Mouse (Mus musculus) fibroblast of lung, adult 2 months (primary cell): Measurements from ENCODE around the gene Flna.

Experiments
- DNase-seq: peaks from one replicate; pipeline ENCODE4 v3.0.0-alpha.2; 2011; ENCODE audit warnings: low read depth

Gene Flna

DNA sequence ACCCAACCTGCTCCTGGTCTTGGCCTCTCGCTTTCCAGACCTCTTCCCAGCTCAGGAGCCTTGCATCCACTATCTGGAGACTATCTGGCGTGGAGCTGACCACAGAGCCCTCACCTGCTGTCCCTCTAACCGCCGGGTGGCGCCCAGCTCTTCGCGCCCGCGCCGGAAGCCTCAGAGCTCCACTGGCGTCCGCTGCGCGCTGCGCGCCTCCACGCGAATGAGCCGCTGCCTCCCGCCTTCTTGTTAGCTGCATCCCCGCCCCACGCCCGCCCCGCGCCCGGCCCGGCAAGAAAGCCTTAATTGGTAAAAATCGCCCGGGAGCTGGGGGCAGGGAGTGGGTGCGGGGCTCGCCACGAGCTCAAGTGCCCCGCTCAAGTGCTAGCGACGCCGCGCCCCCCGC lies at the start of gene Flna:
TSS of gene Flna (minus strand) at position 206 of the 400 bp plus-strand sequence.
- no peak for DNase-seq

DNA sequence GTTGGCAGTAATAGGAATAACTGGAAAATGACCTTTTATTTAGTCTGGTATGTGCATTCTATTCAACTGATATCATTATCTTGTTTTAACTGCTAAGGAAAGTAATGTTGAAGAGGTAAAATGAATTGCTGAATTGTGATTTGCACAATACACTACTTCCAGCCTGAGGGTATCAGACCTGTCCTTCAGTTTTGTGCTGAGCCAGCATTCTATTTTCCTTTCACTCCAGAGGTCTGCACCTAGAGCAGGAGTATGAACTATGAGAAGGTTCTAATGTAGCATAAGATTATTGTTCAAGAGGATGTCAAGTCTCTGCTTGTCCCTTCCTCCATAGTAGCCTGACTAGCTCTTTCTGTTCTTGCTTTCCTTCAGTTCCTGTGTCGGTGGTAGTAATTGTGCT lies 48.7 kb upstream of the Flna start:
- DNase-seq, result no peak

DNA sequence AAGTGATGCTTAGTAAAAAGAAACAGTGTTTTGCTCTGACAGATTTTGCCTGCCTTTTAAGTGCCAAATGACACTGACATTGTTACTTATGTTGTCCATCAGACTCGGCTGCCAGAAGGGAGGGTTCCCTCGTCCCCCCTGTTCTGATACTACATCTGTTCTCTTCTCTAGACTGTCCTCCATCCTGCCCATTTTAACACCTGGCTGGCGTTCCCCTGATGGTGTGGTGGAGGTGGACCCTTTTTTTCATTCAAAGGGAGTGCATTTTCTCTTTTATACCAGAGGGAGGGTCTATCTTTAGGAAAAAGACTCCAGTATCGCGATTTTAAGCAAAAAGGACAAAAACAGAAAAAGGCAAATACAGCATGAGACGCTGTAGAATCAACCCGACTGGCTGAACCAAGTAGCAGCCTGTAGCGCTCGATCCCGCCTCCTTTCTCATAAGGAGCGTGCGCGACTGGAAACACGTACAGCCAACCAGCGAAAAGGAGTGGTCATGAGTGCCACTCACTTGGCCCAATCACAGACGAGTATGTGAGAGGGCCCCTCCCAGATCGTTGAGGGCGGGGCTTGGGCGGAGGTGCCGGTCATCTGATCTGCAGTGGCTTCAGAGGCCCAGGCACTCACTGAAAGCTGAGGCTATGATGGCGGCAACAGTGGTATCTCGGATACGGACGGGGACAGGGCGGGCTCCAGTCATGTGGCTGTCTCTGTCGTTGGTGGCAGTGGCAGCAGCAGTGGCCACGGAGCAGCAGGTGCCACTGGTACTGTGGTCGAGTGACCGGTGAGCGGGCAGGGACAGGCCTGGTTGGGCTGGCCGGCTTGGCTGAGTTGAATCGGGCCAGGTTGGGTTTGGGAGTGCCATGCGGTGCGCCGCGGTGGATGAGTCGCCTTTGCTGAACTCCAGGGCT lies 47.2 kb upstream of the Flna start, which contains the start of gene Atp6ap1:
TSS of gene Atp6ap1 (plus strand) at position 560 of the 911 bp plus-strand sequence.
- DNase-seq, result peak; percentile 92

DNA sequence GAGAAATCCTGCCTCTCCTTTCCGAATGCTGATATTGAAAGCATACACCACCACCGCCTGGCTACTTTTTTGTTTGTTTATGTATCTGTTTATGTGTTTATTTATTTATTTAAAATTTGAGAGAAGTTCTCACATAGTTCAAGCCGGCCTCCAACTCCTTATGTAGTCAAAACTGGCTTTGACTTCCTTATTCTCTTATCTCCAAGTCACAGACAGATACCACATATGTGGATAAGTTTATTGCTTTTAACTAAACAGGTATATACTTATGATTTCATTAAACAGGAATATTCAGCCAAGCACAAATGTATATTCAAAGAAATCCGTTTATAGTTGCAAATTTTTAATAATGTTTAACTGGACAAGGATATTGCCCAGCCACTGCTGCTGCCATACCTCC lies 43.8 kb upstream of the Flna start:
- DNase-seq, result no peak

DNA sequence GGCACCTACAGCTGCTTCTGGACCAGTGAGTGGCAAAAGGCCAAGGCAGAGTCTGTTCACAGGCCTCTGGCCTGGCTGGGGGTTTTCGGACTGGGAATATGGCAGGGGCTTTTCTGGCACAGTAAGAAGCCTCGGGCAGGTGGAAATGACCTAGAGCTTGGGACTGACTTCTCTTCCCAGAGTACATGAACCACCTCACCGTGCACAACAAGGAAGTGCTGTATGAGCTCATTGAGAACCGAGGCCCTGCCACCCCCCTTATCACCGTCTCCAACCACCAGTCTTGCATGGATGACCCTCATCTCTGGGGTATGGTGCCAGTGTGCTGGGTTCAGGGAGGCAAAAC lies 33.4 kb upstream of the Flna start:
- no peak for DNase-seq

DNA sequence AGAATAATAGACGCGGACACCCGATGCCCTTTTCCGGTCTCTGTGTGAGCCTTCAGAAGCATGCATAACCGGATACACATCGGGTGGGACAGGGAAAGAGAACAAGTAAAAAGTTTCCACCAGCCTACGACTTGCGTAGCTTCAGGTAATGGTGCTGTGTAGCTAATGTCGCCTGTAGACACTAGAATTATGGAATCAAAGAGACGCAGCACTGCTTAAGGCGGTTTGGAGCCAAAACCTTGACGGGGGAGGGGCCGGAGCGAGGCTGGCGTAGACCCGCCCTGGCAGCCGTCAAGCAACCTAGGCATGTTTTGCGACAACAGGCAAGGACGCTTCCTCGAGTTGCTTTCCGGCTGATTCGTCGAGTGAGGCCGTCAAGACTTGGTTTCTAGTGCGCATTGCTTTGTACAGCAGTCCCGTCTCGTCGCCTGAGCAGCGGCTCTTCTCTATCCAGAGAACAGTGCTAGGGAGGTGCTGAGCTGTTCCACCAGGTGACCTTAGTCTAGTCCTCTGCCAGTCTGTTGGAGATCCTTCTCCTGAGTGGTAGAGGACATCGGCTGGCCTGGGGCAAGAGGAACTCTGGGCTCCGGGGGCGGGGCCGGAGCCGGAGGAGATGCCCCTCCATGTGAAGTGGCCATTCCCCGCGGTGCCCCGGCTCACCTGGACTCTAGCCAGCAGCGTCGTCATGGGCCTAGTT lies 32.9 kb upstream of the Flna start:
- peak; percentile 72 for DNase-seq

DNA sequence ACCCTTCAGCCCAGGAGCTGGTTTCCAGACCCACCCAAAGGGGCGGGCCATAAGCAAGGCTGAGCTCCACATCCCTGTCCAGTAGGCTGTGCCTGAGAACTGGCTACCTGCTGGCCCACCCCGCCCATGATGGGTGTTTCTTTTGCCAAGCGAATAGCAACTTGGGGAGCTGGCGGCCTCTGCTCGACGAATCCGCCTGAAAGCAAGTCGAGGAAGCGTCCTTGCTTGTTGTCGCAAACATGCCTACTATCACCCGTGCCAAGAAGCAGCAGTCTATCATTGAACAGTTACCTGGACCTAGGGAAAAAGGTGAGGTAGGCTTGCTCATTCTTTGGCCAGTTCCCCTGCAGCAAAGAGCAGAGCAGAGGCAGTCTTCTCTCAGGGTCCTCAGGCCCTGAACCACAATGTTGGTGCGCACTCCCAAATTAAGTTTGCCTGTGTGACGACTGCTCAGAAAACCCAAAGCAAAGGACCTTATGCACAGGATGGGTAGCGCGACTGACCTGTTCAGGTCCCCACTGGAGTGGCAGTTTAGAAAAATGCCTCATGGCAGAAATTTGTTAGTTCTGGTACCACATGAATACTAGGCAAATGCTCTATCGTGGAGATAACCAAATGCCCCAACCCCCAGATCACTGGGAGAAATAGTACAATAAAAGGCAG lies 32.2 kb upstream of the Flna start, which contains the start of the genes Taz and Dnase1l1:
TSS of gene Taz (plus strand) at position 181 of the 663 bp plus-strand sequence.
TSS of gene Dnase1l1 (minus strand) at position 606 of the 663 bp plus-strand sequence.
- DNase-seq, result no peak

DNA sequence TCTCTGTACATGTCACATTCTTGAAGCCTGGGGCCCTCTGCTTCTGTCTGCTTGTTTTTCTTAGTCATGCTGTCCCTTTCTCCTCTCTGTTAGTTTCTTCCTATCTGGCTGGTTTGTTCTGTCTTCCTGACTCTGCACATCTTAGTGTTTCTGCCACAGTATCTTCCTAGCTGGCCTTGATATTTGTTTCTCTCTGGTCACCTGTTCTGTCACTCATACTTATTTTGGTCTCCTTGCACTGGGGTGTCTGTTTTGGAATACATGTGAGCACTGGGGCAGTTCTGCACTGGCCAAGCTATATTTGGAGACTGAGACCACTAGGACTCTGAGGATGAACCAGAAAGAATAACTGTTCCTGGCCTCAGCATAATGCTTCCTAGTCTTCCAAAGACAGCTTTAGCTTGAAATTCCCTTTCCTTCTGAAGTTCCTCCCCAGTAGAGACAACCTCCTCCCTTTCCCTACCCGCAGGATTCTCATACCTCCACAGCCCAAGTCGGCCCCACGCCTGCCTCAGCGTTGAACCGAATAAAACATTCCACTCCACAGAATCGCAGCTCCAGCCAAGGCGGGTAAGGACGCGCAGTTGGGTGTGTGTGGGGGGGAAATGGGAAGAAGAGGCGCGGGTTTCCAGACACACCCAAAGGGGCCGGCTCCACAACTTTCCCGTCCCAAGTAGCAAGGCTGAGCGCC lies 31.6 kb upstream of the Flna start:
- DNase-seq, result no peak

DNA sequence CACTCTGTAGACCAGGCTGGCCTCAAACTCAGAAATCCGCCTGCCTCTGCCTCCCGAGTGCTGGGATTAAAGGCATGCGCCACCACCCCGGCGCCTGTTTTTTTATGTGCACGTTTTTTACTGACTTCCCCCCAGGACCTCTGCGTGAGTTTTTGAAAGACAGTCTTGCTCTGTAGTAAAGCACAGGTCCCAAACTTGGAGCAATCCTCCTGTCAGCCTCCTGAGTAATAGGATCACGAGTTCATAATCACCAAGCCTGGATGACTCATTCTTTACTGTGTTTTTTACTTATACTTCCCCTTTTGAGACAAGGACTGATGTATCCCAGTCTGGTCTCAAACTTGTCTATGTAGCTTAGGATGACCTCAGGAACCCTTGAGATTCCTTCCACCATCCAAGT lies 28.3 kb upstream of the Flna start:
- DNase-seq, result no peak

DNA sequence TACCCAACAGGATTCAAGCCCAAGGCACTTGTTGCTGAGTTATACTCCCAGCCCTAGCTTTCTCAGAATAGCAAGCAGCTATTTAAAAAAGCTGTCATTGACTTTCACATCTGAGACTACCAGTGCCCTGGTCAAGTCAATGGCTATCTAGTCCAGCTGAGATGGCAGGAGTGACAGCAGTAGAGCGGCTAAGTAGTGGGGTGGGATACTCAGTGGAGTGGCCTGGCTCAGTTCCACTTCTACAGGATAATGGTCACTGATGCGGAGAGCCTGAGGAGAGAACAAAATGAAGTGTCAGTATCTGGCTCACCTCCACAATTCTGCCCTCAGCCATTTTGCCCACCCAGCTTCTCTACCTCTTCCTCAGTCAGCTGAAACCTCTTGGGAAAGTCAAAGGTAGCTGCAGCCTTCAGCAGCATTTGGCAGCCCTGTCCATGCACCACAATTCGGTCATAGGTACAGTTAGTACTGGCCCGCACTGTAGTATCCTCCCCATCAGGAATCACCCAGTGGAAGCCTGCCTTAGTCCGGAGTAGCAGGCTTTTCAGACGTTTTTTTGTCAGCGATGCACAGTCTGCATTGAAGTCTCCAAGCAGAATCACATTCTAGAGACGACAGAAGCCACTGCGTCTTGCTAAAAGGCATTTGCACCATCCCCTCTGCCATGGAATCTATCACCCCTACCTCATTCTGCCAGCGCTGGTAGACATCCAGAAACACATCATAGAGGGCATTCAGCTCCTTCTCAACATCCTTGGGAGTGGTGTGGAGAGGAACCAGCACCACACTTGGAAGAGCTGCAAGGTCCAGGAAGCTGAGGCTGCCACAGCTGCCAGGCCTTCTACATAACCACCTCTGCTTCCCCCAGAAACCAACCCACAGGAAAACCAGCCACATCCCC lies 24.1 kb upstream of the Flna start:
- no peak for DNase-seq

DNA sequence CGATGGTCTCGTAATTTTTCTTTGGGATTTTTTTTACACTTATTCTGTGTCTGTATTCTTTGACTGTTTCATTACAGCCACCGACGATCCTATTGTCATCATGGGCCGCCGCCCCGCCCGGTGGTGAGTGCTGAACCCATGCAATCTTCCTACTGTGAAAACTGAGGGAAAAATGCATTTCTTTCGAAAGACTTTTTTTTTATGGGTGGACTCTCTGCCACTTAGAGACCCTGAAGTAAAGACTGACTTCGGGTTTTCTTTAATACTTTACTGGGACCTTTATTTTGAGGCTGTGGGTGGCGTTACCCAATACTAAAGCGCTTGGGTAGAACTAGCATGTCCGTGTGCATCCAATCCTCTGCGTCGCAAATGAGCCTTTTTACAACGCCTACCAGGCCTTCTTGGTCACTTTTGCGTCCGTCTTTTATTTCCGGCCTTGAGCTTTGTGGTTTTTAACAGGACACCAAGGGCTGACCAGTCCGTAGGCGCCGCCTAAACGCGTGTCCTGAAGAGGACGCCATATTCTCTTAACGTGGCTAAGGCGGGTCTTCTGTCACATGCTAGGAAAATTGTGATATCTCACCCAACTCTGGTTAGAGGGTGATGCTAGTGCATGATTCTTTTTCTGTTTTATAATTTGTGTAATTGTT lies 21.4 kb upstream of the Flna start:
- no peak for DNase-seq

DNA sequence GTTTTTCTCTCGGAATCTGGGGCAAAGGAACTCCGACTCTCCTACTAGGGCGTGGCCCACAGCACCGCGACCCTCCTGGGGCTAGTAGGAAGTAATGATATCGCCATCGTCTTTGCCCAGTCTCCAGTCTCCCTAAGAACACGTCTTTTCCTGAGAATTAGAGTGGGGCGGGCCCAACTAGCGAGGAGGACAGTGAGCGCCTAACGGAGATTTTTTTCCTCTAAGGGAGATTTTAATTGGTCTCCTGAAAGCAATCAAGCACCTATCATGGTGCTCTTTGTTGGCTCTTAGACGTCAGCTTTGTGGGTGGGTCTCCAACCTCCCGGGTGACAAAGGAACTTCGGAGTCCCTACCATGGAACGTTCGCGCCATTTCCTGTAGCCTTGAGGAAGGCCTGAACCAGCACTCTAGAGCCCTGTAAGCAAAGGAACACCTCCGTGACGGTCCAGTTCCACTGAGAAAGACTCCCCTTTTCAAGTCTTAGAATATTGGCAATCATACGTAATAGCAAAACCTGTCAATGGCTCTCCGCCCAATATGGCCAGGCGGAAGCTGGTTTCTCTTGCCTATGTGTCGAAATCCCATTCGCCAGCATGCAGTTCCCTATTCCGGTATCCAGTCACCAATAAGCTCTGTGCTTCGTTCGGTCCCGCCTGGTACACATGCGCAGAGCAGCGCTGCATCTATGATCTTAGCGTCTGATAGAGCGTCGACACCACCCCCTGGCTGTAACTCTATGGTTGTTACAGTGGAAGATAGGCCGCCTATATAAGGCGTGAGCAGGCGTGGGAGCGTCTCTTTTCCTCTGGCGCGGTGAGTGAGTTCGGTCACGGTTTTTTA lies 20.7 kb upstream of the Flna start, which contains the start of gene Rpl10:
TSS of gene Rpl10 (plus strand) at position 751 of the 840 bp plus-strand sequence.
- peak; percentile 99 for DNase-seq

DNA sequence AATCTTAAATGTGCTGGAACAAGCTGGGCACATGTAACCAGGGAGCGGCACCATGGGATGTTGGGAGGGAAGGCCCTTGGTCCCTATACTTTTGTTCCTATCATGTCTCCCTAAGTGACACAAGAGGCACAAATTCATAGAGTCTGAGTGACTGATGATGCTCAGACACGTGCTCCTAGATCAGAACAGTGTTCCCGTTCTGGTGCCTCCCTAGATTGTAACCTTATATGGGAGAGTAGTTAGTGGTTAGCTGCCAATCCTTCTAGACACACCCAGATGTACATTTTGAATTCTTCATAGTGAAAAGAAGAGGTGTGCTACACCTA lies 20.1 kb upstream of the Flna start:
- DNase-seq, result no peak

DNA sequence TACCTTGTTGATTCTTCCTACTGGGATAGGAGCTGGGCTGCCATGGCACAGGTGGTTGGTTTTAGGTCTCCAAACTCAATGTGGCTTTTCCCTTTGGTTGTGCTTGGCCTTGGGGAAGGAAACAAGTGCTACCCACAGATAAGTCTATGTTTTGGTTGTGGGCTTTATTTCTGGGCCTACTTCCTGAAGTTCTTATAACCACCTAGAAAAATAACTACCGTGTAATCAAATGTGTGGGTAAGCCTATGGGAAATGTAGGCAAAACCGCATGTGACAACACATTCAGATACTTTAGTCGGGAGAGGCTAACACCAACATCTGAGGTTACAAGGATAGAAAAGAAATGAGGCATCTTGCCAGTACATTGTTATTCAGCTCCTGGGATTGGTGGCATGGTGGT lies 8.1 kb upstream of the Flna start:
- no peak for DNase-seq

DNA sequence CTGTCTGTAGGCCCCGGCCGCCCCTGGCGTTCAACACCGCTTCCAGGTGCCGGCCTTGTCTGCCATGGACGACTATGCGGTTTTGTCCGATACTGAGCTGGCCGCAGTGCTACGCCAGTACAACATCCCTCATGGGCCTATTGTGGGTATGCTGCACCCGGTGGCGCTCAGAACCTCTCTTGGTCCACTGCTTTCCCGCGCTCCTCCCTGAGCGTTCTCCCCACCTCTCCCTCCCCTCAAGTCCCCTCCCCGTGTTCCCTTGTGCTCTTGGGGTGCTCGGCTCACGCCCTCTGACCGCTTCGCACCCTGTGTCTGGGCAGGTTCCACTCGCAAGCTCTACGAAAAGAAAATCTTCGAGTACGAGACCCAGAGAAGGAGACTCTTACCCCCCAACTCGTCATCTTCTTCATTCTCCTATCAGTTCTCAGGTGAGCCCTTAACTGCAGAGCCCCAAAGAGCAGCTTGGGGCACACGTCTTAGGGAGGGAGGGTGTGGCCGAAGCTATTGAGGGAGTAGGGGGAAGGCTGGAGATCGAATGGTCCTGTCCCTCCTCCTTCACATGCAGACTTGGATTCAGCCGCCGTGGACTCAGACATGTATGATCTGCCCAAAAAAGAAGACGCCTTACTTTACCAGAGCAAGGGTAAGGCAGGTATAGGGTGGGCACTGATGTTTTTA lies 5.4 kb upstream of the Flna start:
- DNase-seq, result no peak

DNA sequence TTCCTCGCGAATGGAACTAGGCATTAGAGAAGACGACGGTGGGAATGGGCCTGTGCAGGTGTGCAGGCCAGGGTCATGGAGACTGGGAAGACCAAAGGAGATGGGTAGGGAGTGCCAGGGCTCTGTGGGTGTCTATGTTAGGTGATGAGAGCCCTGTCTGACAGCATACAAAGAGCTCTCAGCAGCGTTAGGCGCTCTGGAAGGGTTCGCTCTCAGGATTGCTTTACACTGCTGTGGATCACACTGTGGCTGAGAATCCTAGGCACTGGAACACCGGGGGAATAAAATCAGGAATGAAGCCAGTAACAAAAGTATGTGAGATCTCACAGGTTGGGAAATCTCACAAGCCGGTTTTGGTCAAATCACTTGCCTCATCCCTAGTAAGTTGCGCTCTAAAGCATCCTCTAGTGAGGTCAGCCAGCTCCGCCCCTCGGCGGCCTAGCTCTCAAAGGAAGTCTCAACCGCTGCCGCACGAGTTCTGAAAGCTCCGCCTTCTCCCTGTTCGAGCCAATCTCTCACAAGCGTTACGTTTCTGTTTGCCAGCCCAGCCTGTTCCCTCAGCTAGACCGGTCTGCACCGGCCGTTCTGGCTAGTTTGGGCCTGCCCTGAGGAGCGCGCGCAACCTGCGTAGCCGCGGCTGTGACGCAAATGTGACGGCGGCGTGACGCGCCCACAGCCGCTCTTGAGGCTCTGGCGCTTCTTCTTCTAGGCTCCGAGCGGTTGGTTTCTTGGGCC lies 4.7 kb upstream of the Flna start, which contains the start of gene Emd:
TSS of gene Emd (plus strand) at position 535 of the 735 bp plus-strand sequence.
- DNase-seq, result peak; percentile 91

DNA sequence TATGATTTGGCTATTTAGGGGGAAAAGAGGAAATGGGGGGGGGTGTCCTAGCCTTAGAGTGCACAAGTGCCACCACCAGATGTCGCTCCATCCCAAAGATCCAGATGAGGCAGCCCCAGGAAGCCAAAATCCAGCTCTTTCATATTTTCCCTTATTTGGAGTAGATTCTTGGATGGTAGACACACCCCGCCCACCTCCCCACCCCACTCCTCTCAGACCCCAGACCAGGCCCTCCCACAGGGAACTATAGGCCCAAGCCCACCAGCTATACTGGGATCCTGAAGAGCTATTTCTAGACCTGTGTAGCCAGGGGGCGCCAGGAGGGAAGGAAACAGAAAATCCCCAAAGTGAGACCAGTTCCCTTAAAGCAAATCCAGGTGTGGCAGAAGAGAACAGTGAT lies 969 bp downstream of the Flna start:
- no peak for DNase-seq

DNA sequence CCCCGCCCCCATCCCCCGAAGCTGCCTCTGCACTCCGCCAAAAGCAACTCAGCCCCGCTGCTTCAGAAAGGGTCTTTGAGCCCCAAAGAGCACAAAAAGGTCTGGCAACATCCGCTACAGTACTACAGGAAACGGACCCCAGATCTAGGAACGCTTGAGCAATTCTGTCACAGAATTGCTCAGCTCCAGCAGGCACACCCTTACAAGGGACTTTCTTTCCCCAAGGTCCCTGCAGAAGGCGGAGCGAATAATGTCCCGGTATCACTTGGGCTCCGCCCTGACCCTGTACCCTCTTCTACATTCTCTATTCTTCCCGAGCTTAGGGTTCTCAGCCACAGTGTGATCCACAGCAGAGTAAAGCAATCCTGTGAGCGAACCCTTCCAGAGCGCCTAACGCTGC lies 2.9 kb downstream of the Flna start:
- DNase-seq, result no peak
